9 mouse cellular contexts compared by ENCODE assay signal in genomic region chr11:94866176-94866967, GRCm38 (mm10).
DNase-seq lines count a peak whose midpoint lies in the region; ATAC-seq and TF ChIP-seq lines count a peak whose summit lies in the region.
"Had no signal": no experiment of that assay in that cellular context is flagged by ENCODE, and none has a peak within 500 bp of the region (broad histone marks: within the 10 kb centered on the region; RNA-seq: fewer than 3 reads in every experiment).

No protein-coding gene starts in this region.

- DNase-seq in ES-CJ7 (ENCODE audit: low read depth, low spot score): peak; percentile 79
- DNase-seq in heart, embryonic 10.5 days (ENCODE audit: low spot score): peak; percentile 85
- peak; percentile 86 for DNase-seq in kidney, postnatal 14 days
- DNase-seq in liver, postnatal 0 days: peak; percentile 79
- DNase-seq in right cerebral cortex, adult 18-20 months: peak; percentile 31
- DNase-seq in urinary bladder, adult 2 months (ENCODE audit: low spot score): peak; percentile 65

- H3K9ac ChIP-seq in embryonic facial prominence, embryonic 15.5 days: no peak overlapping the region
- H3K9ac ChIP-seq in liver, postnatal 0 days (replicated peaks): no peak overlapping the region
- H3K9ac ChIP-seq: limb, embryonic 12.5 days had no signal

- no peaks in the 10 kb centered on the region for H3K27me3 ChIP-seq in embryonic facial prominence, embryonic 15.5 days
- H3K27me3 ChIP-seq in heart, embryonic 10.5 days (ENCODE audit: insufficient read depth, poor library complexity, severe bottlenecking): peaks cover 22% of the 10 kb centered on the region; the same call in 1 of the 2 replicates
- H3K27me3 ChIP-seq in liver, postnatal 0 days (ENCODE audit: insufficient read depth, low read length): 0 out of 2 replicates have a peak, but pooled peaks cover 2% of the 10 kb centered on the region
- H3K27me3 ChIP-seq: limb, embryonic 12.5 days had no signal

- no peaks in the 10 kb centered on the region for H3K36me3 ChIP-seq in embryonic facial prominence, embryonic 15.5 days
- no peaks in the 10 kb centered on the region for H3K36me3 ChIP-seq in heart, embryonic 10.5 days
- H3K36me3 ChIP-seq in liver, postnatal 0 days (replicated peaks; ENCODE audit: insufficient read depth, low read length): no peaks in the 10 kb centered on the region
- H3K36me3 ChIP-seq: limb, embryonic 12.5 days had no signal

- no peak for TF ChIP-seq POLR2A in bone marrow, adult 2 months (IDR thresholded peaks at IDR 0.05; ENCODE audit: borderline replicate concordance, control insufficient read depth, low read depth, low read length)

- H3K27ac ChIP-seq in bone marrow, adult 2 months (ENCODE audit: control insufficient read depth, insufficient read depth, low read depth, low read length, poor library complexity): no peak overlapping the region
- H3K27ac ChIP-seq in embryonic facial prominence, embryonic 15.5 days (replicated peaks): no peak overlapping the region
- no peak overlapping the region for H3K27ac ChIP-seq in heart, embryonic 10.5 days
- no peak overlapping the region for H3K27ac ChIP-seq in liver, postnatal 0 days (ENCODE audit: low read depth)
- H3K27ac ChIP-seq: limb, embryonic 12.5 days had no signal

- peak; percentile 56 for ATAC-seq in embryonic facial prominence, embryonic 15.5 days (ENCODE audit: insufficient number of reproducible peaks, low FRiP score, low TSS enrichment, low read depth)
- no peak for ATAC-seq in liver, postnatal 0 days

- H3K4me2 ChIP-seq in embryonic facial prominence, embryonic 15.5 days (replicated peaks): no peak overlapping the region
- H3K4me2 ChIP-seq in liver, postnatal 0 days (ENCODE audit: low read depth, low read length): no peak overlapping the region
- H3K4me2 ChIP-seq: limb, embryonic 12.5 days had no signal

- no peaks in the 10 kb centered on the region for H3K4me1 ChIP-seq in bone marrow, adult 2 months (ENCODE audit: control insufficient read depth, insufficient read depth, low read length)
- peaks cover 5% of the 10 kb centered on the region; the same call in 1 of the 2 replicates for H3K4me1 ChIP-seq in embryonic facial prominence, embryonic 15.5 days
- no peaks in the 10 kb centered on the region for H3K4me1 ChIP-seq in heart, embryonic 10.5 days
- no peaks in the 10 kb centered on the region for H3K4me1 ChIP-seq in liver, postnatal 0 days (ENCODE audit: insufficient read depth)
- H3K4me1 ChIP-seq: limb, embryonic 12.5 days had no signal

- no peak for TF ChIP-seq EP300 in liver, postnatal 0 days (IDR thresholded peaks at IDR 0.05; ENCODE audit: low read depth)

- no peaks in the 10 kb centered on the region for H3K9me3 ChIP-seq in embryonic facial prominence, embryonic 15.5 days (replicated peaks)
- no peaks in the 10 kb centered on the region for H3K9me3 ChIP-seq in heart, embryonic 10.5 days
- H3K9me3 ChIP-seq in liver, postnatal 0 days (ENCODE audit: low read length): no peaks in the 10 kb centered on the region
- H3K9me3 ChIP-seq: limb, embryonic 12.5 days had no signal

- no peak overlapping the region for H3K4me3 ChIP-seq in bone marrow, adult 2 months (replicated peaks; ENCODE audit: control insufficient read depth, low read depth, low read length)
- no peak overlapping the region for H3K4me3 ChIP-seq in embryonic facial prominence, embryonic 15.5 days (replicated peaks)
- H3K4me3 ChIP-seq in heart, embryonic 10.5 days: no peak overlapping the region
- H3K4me3 ChIP-seq in liver, postnatal 0 days (ENCODE audit: low read depth, low read length): no peak overlapping the region
- H3K4me3 ChIP-seq: limb, embryonic 12.5 days had no signal

- peak; percentile 74 for TF ChIP-seq CTCF in bone marrow, adult 2 months (IDR thresholded peaks at IDR 0.05; ENCODE audit: control insufficient read depth, insufficient read depth, low read length)
- peak; percentile 85 for TF ChIP-seq CTCF in liver, postnatal 0 days (IDR thresholded peaks at IDR 0.05; ENCODE audit: low read depth)

- 15% methylated on average over 9 of the region's 9 CpGs for WGBS in bone marrow, adult 2 months
- whole genome bisulfite sequencing in embryonic facial prominence, embryonic 15.5 days: 10% methylated on average over 9 of the region's 9 CpGs
- WGBS in heart, embryonic 10.5 days: 14% methylated on average over 9 of the region's 9 CpGs
- 14% methylated on average over 9 of the region's 9 CpGs for WGBS in liver, postnatal 0 days (ENCODE audit: insufficient replicate concordance)

Comparison
In these comparisons a context has a peak if more than half of its experiments do, and no peak if none do; other contexts are left out.
1. DNase-seq: peak in every context shown above with its lines; median percentile 86 in kidney, postnatal 14 days; 85 in heart, embryonic 10.5 days; 79 in ES-CJ7; 79 in liver, postnatal 0 days; 65 in urinary bladder, adult 2 months; 31 in right cerebral cortex, adult 18-20 months.